Mouse (Mus musculus) CH12.LX (cell line): Measurements from ENCODE around the gene Pola2.

Experiments
- ETS1 ChIP-seq: conservative IDR thresholded peaks from 2 replicates; pipeline ENCODE4 v1.6.1; 2012; ENCODE audit warnings: low read depth, mild to moderate bottlenecking, inconsistent platforms, low read length, improper control_type of control experiment, moderate library complexity
- ZMIZ1 ChIP-seq: IDR thresholded peaks from 2 replicates; pipeline ENCODE4 v1.6.1; 2012; ENCODE audit warnings: low read depth, mild to moderate bottlenecking, inconsistent platforms, low read length, improper control_type of control experiment

GRCm38 (mm10) chr19:5944145-5944544 is 19.9 kb downstream of the Pola2 start:
- no peak for TF ChIP-seq ZMIZ1
- no peak for TF ChIP-seq ETS1
